Mouse (Mus musculus) hindbrain, embryonic 13.5 days (tissue): Measurements from ENCODE around the gene Tcf20. TPM values are rescaled to one million over a fixed set of nuclear protein-coding genes. Genes with fewer than 3 reads are reported as not detected.
"Not testable (repeated sequence)": the region's sequence is repeated elsewhere in the genome, so short reads cannot be mapped to it uniquely, and the experiment has no call there.

ENCODE experiments used
- ATAC-seq: fragments of 200-750 bp; cut with Nextera tagmentation; 2 replicates; pipeline ENCODE4 v1.8.0; 2017; ENCODE audit warnings: moderate TSS enrichment; ENCODE audit not compliant: low FRiP score
- H3K27ac ChIP-seq: fragments of 300-500 bp; sonication (generic); 2 replicates; pipeline ENCODE4 v1.5.1; 2015; ENCODE audit warnings: inconsistent platforms, mild to moderate bottlenecking, moderate library complexity
- H3K27me3 ChIP-seq: fragments of 300-500 bp; sonication (generic); 2 replicates; pipeline ENCODE4 v1.6.1; 2015; ENCODE audit warnings: mild to moderate bottlenecking, inconsistent platforms
- H3K36me3 ChIP-seq: fragments of 300-500 bp; sonication (generic); 2 replicates; pipeline ENCODE4 v1.6.1; 2015; ENCODE audit warnings: mild to moderate bottlenecking, inconsistent platforms
- H3K4me1 ChIP-seq: fragments of 300-500 bp; sonication (generic); replicated peaks from 2 replicates; pipeline ENCODE4 v1.6.1; 2015; ENCODE audit warnings: inconsistent platforms
- H3K4me2 ChIP-seq: fragments of 300-500 bp; sonication (generic); 2 replicates; pipeline ENCODE4 v1.6.1; 2015; ENCODE audit warnings: inconsistent platforms, mild to moderate bottlenecking, moderate library complexity
- H3K4me3 ChIP-seq: fragments of 300-500 bp; sonication (generic); 2 replicates; pipeline ENCODE4 v1.5.1; 2015; ENCODE audit warnings: mild to moderate bottlenecking, inconsistent platforms
- H3K9ac ChIP-seq: fragments of 300-500 bp; sonication (generic); 2 replicates; pipeline ENCODE4 v1.6.1; 2015; ENCODE audit warnings: mild to moderate bottlenecking, inconsistent platforms
- H3K9me3 ChIP-seq: fragments of 300-500 bp; sonication (generic); 2 replicates; pipeline ENCODE4 v1.6.1; 2016; ENCODE audit warnings: inconsistent platforms
- WGBS: fragments of 180-500 bp; shearing (Covaris S2); methylation state at CpG from one replicate; pipeline ENCODE4 v1.1.7; 2015; 5-methylcytosine and 5-hydroxymethylcytosine counted together
- polyA plus RNA-seq: library from polyadenylated mRNA; unstranded; fragments of >200 nt; fragmentation: Nextera tagmentation; extraction: Ambion mirVana; gene quantifications from 2 replicates; pipeline ENCODE4 v1.2.1, GENCODE M21; 2015

Tcf20 gene
- polyA plus RNA-seq, 1 experiment from 2014 or later, result 11.8 TPM

DNA sequence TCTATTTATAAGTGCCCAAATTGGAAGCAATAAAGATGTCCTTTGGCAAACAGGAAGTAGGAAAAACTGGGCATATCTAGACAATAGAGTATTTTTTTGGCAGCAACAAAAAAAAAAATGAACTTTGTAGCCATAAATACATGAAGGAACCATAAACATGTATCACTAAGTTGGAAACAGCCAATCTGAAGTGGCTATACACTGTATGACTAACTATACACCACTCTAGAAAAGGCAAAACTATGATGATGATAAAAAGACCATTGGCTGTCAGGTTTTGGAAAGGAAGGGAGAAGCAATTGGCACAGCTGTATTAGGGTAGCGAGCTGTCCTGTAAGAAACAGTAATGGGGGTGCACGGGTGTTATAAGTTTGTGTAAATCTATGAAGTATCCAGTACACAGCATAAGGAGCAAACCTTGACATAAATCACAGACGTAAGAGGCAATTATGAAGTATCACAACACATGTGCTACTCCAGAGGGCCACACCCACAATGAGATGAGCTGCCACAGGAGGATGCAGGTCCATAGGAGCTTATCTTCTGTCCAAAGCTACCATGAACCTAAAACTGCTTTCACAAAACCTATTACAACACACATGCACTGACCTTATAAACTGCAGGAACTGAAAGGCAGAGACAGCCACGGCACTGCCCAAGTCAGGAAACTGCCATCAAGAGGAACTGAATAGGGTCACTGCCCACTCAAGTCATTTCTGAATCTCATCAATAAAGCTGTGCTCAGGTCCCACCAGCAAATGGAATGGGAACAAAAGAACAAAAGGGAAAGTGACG is 180.5 kb downstream of the Tcf20 start:
- Histone ChIP-seq H3K4me1 (peaks cover 10% of the 10 kb centered on the region), H3K4me3 (no peak overlapping the region), H3K9me3 (no peaks in the 10 kb centered on the region), H3K9ac (no peak overlapping the region), H3K36me3 (peaks cover 14% of the 10 kb centered on the region), H3K27me3 (no peaks in the 10 kb centered on the region), H3K27ac (no peak overlapping the region), H3K4me2 (no peak overlapping the region)
- no peak for ATAC-seq
- WGBS, result 73% methylated on average over 5 of the region's 5 CpGs

DNA sequence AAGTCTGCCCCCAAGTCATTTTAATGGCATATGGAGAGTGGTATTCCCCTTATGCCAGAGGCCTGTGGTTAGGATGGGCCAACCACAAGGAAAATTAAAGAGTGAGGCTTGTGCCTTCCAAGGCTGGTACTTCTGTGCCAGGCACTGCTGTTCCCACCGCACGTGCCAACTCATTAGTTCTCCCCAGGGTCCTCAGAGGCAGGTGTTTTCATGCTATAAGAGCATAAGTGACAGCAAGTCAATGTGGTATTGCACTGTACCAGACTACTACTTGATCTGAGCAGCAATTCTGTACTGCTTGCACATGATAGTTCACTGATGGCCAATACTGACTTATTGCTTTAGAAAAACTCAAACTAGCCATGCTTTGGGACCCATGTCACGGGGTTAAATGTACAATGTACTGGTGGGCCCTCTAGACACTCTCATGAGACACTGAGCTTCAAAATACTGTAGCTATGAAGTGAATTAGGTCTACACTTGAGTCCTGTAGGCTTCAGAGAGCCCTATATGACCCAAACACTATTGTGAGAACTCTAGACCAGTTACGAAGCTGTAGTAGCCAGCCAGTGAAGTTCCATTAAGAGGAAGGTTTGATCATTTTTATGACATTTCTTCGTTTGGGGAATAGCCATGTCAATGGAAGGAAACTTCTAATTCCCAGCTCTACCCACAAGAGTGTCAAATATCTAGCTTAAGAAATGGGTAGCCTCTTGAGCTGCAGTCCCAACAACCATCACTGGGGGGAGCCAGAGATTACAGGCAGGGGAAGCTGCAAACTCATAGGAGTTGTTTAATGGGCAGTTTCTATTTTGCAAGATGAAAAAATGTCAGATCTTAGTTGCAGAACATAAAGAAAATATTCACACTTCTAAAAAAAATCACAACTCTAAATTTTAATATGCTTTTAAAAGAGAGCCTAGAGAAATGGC is 182.7 kb downstream of the Tcf20 start:
- no peak for ATAC-seq
- peaks cover 9% of the 10 kb centered on the region for H3K4me1 ChIP-seq
- no peaks in the 10 kb centered on the region for H3K27me3 ChIP-seq
- H3K4me2 ChIP-seq, result no peak overlapping the region
- H3K9ac ChIP-seq, result no peak overlapping the region
- H3K9me3 ChIP-seq, result no peaks in the 10 kb centered on the region
- WGBS, result 63% methylated on average over 5 of the region's 5 CpGs
- H3K27ac ChIP-seq, result no peak overlapping the region
- no peaks in the 10 kb centered on the region; the same call in 1 of the 2 replicates for H3K36me3 ChIP-seq
- no peak overlapping the region for H3K4me3 ChIP-seq

DNA sequence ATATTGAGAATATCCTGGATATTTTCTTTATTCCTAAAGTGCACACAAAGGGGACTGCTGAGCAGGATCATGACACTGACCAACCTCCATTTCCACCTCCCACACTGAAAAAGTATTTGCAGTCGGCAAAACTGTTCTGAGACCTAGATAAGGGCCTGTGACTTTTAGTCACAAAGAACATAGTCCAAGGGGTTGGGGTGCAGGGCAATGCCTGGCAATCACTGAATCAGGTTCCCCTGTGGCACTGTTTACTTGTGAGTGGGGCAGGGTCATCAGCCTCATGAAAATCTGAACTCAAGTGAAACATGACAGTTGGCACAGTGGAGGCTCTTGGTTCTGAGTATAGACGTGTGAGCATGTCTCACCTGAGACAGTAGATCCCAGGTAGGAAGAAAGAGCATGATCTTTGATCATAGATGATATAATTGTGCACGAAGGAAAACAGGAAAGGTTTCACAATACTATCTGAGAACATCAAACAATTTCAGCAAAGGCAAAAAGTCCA is 191.7 kb downstream of the Tcf20 start:
- no peaks in the 10 kb centered on the region for H3K27me3 ChIP-seq
- no peak overlapping the region for H3K9ac ChIP-seq
- no peaks in the 10 kb centered on the region for H3K9me3 ChIP-seq
- no peak overlapping the region for H3K27ac ChIP-seq
- H3K4me3 ChIP-seq, result no peak overlapping the region
- H3K4me1 ChIP-seq, result no peaks in the 10 kb centered on the region
- H3K36me3 ChIP-seq, result no peaks in the 10 kb centered on the region
- WGBS, result 82% methylated on average over 3 of the region's 3 CpGs
- no peak for ATAC-seq
- no peak overlapping the region for H3K4me2 ChIP-seq

DNA sequence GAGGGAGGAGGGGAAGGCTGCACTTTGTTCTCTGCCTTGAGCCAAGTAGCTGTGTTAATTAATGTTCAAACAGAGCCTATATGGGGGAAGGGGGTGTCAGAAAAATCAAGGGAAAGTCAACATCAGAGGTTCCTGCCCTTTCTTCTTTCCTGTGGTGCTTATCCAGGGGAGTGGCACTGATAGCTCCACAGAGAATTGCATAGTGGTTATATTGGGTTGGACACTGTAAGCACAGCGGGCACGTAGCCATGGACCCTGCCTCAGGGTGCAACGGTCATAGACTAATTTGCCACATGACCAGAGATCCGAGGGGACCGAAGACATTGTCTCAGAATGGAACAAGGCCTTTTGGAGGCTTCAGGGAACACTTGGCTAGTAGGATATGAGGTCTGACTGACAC is 193.4 kb downstream of the Tcf20 start, which contains the start of gene Cyp2d26:
TSS of gene Cyp2d26 (minus strand) at position 18 of the 400 bp plus-strand sequence.
- Histone ChIP-seq H3K4me2 (no peak within 1 kb of the TSS), H3K27ac (no peak within 1 kb of the TSS), H3K4me3 (no peak within 1 kb of the TSS), H3K36me3 (no peaks in the 10 kb centered on the region), H3K9me3 (no peaks in the 10 kb centered on the region), H3K4me1 (no peaks in the 10 kb centered on the region), H3K27me3 (no peaks in the 10 kb centered on the region), H3K9ac (no peak within 1 kb of the TSS)
- 84% methylated on average over 5 of the region's 5 CpGs for WGBS
- no peak for ATAC-seq

DNA sequence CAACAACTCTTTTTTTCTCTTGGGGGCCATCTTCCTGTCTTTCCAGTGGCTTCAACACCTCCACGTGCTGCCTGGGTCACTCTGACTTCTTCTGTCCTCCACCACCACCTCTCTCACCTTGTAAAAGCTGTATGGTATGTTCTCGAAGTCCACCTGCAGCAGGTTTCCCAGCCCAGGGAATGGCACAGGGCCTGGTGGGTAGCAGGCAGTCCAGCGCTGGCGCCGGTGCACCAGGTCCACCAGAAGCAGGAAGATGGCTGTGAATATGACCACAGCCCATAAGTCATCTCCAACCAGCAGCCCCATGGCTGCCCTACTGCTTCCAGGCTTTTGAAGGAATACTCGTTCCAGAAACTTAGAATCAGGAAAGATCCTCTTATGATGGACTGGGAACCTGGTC is 193.8 kb downstream of the Tcf20 start:
- H3K9me3 ChIP-seq, result no peaks in the 10 kb centered on the region
- 91% methylated on average over 6 of the region's 6 CpGs for WGBS
- H3K4me3 ChIP-seq, result no peak overlapping the region
- no peak overlapping the region for H3K9ac ChIP-seq
- no peak overlapping the region for H3K27ac ChIP-seq
- no peak for ATAC-seq
- H3K4me2 ChIP-seq, result no peak overlapping the region
- no peaks in the 10 kb centered on the region for H3K4me1 ChIP-seq
- H3K27me3 ChIP-seq, result no peaks in the 10 kb centered on the region
- H3K36me3 ChIP-seq, result no peaks in the 10 kb centered on the region

DNA sequence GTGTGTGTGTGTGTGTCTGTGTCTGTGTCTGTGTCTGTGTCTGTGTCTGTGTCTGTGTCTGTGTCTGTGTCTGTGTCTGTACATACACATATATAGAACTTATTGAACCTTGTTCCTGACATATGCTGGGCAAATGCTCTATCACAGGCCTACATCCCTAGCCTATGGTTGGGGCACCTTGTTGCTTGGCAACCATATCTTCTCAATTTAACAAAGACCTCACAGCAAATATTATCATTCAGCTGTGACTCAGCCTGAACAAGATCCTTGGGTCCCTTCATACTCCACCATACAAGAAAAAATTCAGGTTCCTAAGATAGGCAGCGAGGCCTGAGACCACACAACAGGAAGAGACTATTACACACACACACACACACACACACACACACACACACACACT is 194.2 kb downstream of the Tcf20 start:
- 76% methylated on average over 1 of the region's 1 CpGs for WGBS
- Histone ChIP-seq H3K36me3 (no peaks in the 10 kb centered on the region), H3K9me3 (no peaks in the 10 kb centered on the region), H3K27me3 (no peaks in the 10 kb centered on the region), H3K4me3 (no peak overlapping the region), H3K4me1 (no peaks in the 10 kb centered on the region), H3K27ac (no peak overlapping the region), H3K4me2 (no peak overlapping the region), H3K9ac (no peak overlapping the region)
- no peak for ATAC-seq

DNA sequence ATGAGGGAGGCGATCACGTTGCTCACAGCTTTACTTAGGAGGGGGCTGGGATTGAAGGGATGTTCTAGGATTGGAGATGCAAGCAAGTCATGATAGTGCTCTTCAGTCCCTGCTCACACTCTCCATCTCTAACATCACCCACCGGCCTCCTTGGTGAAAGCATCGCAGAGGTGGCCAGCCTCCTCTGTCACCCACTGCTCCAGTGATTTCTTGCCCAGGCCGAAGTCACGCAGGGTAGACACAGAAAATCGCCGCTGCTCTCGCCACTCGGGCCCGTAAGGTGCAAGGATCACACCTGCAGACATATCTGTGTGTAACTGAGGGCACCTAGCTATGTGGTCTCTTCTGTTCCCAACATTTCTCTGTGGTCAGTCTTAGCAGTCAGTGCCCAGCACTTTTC is 195.1 kb downstream of the Tcf20 start:
- Histone ChIP-seq H3K9ac (no peak overlapping the region), H3K36me3 (no peaks in the 10 kb centered on the region), H3K4me3 (no peak overlapping the region), H3K9me3 (no peaks in the 10 kb centered on the region), H3K27ac (no peak overlapping the region), H3K4me2 (no peak overlapping the region), H3K4me1 (no peaks in the 10 kb centered on the region), H3K27me3 (no peaks in the 10 kb centered on the region)
- ATAC-seq, result no peak
- 93% methylated on average over 11 of the region's 11 CpGs for WGBS

DNA sequence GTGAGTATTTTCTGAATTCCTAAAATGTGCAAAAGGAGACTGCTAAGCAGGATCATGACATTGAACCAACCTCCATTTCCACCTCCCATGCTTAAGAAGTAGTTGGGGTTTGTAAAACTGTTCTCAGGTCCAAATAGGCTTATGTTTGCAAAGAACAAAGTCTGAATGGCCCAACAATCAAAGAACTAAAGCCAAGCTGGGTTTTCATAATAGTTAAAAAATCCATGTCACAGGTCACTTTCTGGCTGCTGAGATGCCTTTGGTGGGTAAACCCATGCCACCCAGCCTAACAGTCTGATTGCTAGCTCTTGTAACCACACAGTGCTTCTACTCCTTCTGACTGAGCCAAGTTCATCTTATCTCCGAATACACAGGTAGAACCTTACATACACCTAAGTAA is 203.1 kb downstream of the Tcf20 start:
- H3K9ac ChIP-seq, result no peak overlapping the region
- no peaks in the 10 kb centered on the region for H3K27me3 ChIP-seq
- no peak overlapping the region for H3K27ac ChIP-seq
- no peak overlapping the region for H3K4me2 ChIP-seq
- no peaks in the 10 kb centered on the region for H3K36me3 ChIP-seq
- H3K4me3 ChIP-seq, result no peak overlapping the region
- 73% methylated on average over 1 of the region's 1 CpGs for WGBS
- no peaks in the 10 kb centered on the region for H3K9me3 ChIP-seq
- no peaks in the 10 kb centered on the region for H3K4me1 ChIP-seq
- ATAC-seq, result no peak

DNA sequence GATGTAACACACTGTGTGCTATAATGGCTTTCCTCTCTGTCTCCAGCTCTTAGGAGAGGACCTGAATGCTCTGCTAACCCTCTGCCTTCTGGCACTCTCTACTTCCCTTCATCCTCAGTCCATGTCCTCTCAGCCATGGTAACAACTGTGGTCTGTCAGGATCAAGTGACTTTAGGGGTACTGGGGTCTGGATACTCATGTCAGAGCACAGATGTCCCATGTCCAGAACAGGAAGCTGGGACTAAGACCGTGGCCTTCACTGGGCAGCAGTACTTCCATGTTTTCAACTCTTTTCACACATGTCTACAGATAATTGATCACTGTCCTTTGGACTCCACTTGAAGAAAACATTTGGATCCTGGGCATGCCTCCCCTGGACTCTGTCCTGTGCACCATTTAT is 203.9 kb downstream of the Tcf20 start:
- Histone ChIP-seq H3K4me2 (no peak overlapping the region), H3K27ac (no peak overlapping the region), H3K4me3 (no peak overlapping the region), H3K9me3 (no peaks in the 10 kb centered on the region), H3K4me1 (no peaks in the 10 kb centered on the region), H3K36me3 (no peaks in the 10 kb centered on the region), H3K27me3 (no peaks in the 10 kb centered on the region), H3K9ac (no peak overlapping the region)
- WGBS, result 52% methylated on average over 1 of the region's 1 CpGs
- no peak for ATAC-seq

DNA sequence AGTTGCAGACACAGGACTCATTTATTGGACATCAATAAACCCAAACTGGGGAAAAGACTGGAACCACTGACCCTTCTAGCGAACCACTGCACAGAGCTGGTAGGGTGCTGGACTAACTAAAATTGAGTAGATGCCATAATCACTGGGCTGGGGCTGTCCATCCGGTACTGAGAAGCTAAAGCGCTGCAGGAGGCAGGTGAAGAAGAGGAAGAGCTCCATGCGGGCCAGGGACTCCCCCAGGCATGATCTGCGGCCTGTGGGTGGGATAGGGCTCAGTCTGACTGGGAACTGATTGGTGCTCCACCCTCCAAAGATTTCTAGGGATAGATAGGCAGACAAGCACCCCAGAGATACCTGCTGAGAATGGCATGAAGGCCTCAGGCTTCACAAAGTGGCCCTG is 209.8 kb downstream of the Tcf20 start:
- ATAC-seq, H3K27ac ChIP-seq, H3K4me3 ChIP-seq, H3K36me3 ChIP-seq, H3K9ac ChIP-seq, H3K4me1 ChIP-seq, H3K9me3 ChIP-seq, H3K27me3 ChIP-seq, H3K4me2 ChIP-seq: not testable (repeated sequence)
- WGBS, result 81% methylated on average over 5 of the region's 5 CpGs

DNA sequence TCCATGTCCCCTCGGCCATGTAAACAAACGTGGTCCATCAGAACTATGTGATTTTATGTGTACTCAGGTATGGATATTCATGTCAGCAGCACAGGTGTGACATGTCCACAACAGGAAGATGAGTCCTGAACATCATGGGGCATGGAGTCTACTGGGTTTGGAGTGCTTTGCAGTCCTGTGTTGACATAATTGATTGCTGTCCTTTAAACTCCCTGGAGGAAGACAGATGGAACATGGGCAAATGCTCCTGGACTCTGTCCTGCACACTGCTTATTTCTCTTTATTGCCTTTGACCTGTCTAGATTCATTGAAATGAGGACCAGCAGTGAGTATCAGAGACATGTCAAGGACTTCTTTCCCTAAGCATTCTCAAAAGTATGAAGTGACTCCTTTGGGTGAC is 221.7 kb downstream of the Tcf20 start:
- no peak overlapping the region for H3K4me2 ChIP-seq
- WGBS, result 97% methylated on average over 2 of the region's 2 CpGs
- H3K4me3 ChIP-seq, result no peak overlapping the region
- H3K9me3 ChIP-seq, result no peaks in the 10 kb centered on the region
- H3K4me1 ChIP-seq, result no peaks in the 10 kb centered on the region
- no peak overlapping the region for H3K9ac ChIP-seq
- ATAC-seq, result no peak
- H3K36me3 ChIP-seq, result no peaks in the 10 kb centered on the region
- no peaks in the 10 kb centered on the region for H3K27me3 ChIP-seq
- no peak overlapping the region for H3K27ac ChIP-seq

DNA sequence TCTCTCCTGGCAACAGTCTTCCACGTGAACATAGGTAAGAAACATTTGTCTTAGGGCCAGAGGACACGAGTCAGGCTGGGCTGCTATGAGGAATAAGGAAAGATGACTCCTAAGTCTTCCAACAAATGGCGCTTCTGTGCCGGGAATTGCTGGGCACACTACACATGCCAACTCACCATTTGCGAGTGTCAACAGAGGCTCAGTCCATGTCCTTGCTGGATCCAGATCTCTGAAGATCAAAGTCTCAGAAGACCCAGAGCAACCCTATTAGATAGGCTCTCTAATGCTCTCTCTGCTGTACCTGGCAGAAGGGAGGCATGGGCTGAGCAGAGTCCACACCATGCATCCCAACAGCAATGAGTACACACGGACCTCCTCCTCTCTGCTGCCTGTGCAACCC is 222.8 kb downstream of the Tcf20 start:
- ATAC-seq, result no peak
- H3K4me1 ChIP-seq, result no peaks in the 10 kb centered on the region
- no peaks in the 10 kb centered on the region for H3K27me3 ChIP-seq
- H3K27ac ChIP-seq, result no peak overlapping the region
- H3K4me2 ChIP-seq, result no peak overlapping the region
- 88% methylated on average over 6 of the region's 6 CpGs for WGBS
- no peaks in the 10 kb centered on the region for H3K36me3 ChIP-seq
- no peak overlapping the region for H3K4me3 ChIP-seq
- H3K9me3 ChIP-seq, result no peaks in the 10 kb centered on the region
- no peak overlapping the region for H3K9ac ChIP-seq
